Mouse (Mus musculus) embryonic facial prominence, embryonic 15.5 days (tissue): ENCODE results near the gene Sema4a. TPM values are rescaled to one million over a fixed set of nuclear protein-coding genes. Genes with fewer than 3 reads are reported as not detected.
"Not testable (repeated sequence)": the region's sequence is repeated elsewhere in the genome, so short reads cannot be mapped to it uniquely, and the experiment has no call there.

Source experiments
- ATAC-seq: fragments of 200-750 bp; cut with Nextera tagmentation; 2 replicates; pipeline ENCODE4 v1.8.0; 2017; ENCODE audit warnings: low read depth, moderate TSS enrichment; ENCODE audit not compliant: insufficient number of reproducible peaks, low FRiP score, low TSS enrichment
- H3K27ac ChIP-seq: fragments of 300-500 bp; sonication (generic); replicated peaks from 2 replicates; pipeline ENCODE4 v1.5.1; 2015; ENCODE audit warnings: mild to moderate bottlenecking, inconsistent platforms
- H3K27me3 ChIP-seq: fragments of 300-500 bp; sonication (generic); 2 replicates; pipeline ENCODE4 v1.6.1; 2015; ENCODE audit warnings: inconsistent platforms
- H3K36me3 ChIP-seq: fragments of 300-500 bp; sonication (generic); 2 replicates; pipeline ENCODE4 v1.6.1; 2015; ENCODE audit warnings: mild to moderate bottlenecking, inconsistent platforms
- H3K4me1 ChIP-seq: fragments of 300-500 bp; sonication (generic); 2 replicates; pipeline ENCODE4 v1.6.1; 2015; ENCODE audit warnings: inconsistent platforms
- H3K4me2 ChIP-seq: fragments of 300-500 bp; sonication (generic); replicated peaks from 2 replicates; pipeline ENCODE4 v1.6.1; 2015; ENCODE audit warnings: mild to moderate bottlenecking, inconsistent platforms
- H3K4me3 ChIP-seq: fragments of 300-500 bp; sonication (generic); replicated peaks from 2 replicates; pipeline ENCODE4 v1.5.1; 2015; ENCODE audit warnings: mild to moderate bottlenecking, inconsistent platforms
- H3K9ac ChIP-seq: fragments of 300-500 bp; sonication (generic); 2 replicates; pipeline ENCODE4 v1.6.1; 2015; ENCODE audit warnings: inconsistent platforms
- H3K9me3 ChIP-seq: fragments of 300-500 bp; sonication (generic); replicated peaks from 2 replicates; pipeline ENCODE4 v1.6.1; 2016; ENCODE audit warnings: inconsistent platforms
- WGBS: fragments of 180-500 bp; shearing (Covaris S2); methylation state at CpG from one replicate; pipeline ENCODE4 v1.1.7; 2015; 5-methylcytosine and 5-hydroxymethylcytosine counted together
- polyA plus RNA-seq: library from polyadenylated mRNA; unstranded; fragments of >200 nt; fragmentation: Nextera tagmentation; extraction: Ambion mirVana; gene quantifications from 2 replicates; pipeline ENCODE4 v1.2.1, GENCODE M21; 2015

Gene Sema4a
- polyA plus RNA-seq, 1 experiment from 2014 or later: 21.9 TPM

GRCm38 (mm10) chr3:88442888-88443287, 18.1 kb downstream of the Sema4a start:
- Histone ChIP-seq H3K36me3 (no peaks in the 10 kb centered on the region), H3K4me3 (no peak overlapping the region), H3K27ac (no peak overlapping the region), H3K9me3 (no peaks in the 10 kb centered on the region), H3K4me1 (peaks cover 10% of the 10 kb centered on the region; the same call in 1 of the 2 replicates), H3K9ac (no peak overlapping the region), H3K27me3 (no peaks in the 10 kb centered on the region), H3K4me2 (no peak overlapping the region)
- 65% methylated on average over 7 of the region's 7 CpGs for WGBS
- peak; percentile 8; the same call in 1 of the 2 replicates for ATAC-seq

- Histone ChIP-seq H3K4me1 (peaks cover 10% of the 10 kb centered on the region; the same call in 1 of the 2 replicates), H3K36me3 (no peaks in the 10 kb centered on the region), H3K4me2 (no peak overlapping the region), H3K4me3 (no peak overlapping the region), H3K9me3 (no peaks in the 10 kb centered on the region), H3K9ac (no peak overlapping the region), H3K27ac (no peak overlapping the region), H3K27me3 (no peaks in the 10 kb centered on the region)
- 80% methylated on average over 12 of the region's 12 CpGs for WGBS
- ATAC-seq: 0 out of 2 replicates have a peak, but pooled peaks have one; percentile 4
Observed at GRCm38 (mm10) chr3:88442488-88442887, 18.5 kb downstream of the Sema4a start.

GRCm38 (mm10) chr3:88440500-88441381, 20.2 kb downstream of the Sema4a start:
- 22% methylated on average over 27 of the region's 27 CpGs for WGBS
- Histone ChIP-seq H3K36me3 (no peaks in the 10 kb centered on the region), H3K27ac (no peak overlapping the region), H3K9ac (no peak overlapping the region), H3K4me1 (peaks cover 20% of the 10 kb centered on the region; the same call in 1 of the 2 replicates), H3K4me2 (peak overlapping the region; percentile 31), H3K4me3 (no peak overlapping the region), H3K27me3 (no peaks in the 10 kb centered on the region), H3K9me3 (no peaks in the 10 kb centered on the region)
- no peak for ATAC-seq

DNA sequence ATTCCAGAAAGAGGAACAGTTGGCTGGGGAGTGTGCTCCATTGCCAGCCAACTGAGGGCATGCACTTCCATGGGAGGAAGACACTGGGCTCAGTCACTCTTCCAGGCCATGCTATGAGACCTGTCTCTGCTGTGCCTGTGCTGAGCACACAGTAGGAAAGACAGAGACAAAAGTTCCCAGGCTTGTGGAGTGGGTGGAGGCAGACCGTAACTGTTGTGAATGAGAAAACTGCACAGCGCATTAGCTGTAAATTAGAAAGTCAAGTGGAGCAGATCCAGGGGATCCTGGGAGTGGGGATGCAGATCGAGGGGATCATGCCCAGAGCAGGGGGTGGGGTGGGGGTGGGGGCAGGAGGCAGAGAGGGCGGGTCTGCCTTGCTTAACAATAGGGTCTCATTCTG, 21.4 kb downstream of the Sema4a start:
- H3K27ac ChIP-seq: no peak overlapping the region
- peaks cover 20% of the 10 kb centered on the region; the same call in 1 of the 2 replicates for H3K4me1 ChIP-seq
- no peaks in the 10 kb centered on the region for H3K27me3 ChIP-seq
- H3K9ac ChIP-seq: no peak overlapping the region
- H3K4me3 ChIP-seq: no peak overlapping the region
- no peak for ATAC-seq
- no peaks in the 10 kb centered on the region for H3K9me3 ChIP-seq
- H3K4me2 ChIP-seq: no peak overlapping the region
- no peaks in the 10 kb centered on the region for H3K36me3 ChIP-seq
- WGBS: 64% methylated on average over 4 of the region's 4 CpGs

DNA sequence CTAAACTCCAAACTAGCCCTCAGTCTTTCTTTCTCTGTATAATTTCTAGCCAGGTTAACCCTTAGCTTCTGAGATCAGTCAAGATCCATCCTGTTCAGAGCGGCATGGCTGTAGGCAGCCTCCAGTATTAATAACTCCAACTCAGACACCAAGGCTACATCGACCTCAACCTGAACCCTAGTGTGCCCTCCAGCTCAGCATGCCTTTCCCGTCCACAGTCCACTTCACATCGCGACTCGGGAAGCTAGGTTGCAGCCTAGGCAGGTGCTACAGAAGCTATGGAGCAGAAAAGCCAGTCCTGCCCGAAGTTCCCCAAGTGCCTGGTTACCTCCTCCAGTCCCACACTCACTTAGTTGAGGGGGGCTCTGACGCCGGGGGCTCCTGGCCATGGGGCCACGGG, 23.5 kb downstream of the Sema4a start:
- Histone ChIP-seq H3K4me3 (no peak overlapping the region), H3K4me2 (no peak overlapping the region), H3K9ac (no peak overlapping the region), H3K27me3 (no peaks in the 10 kb centered on the region), H3K36me3 (no peaks in the 10 kb centered on the region), H3K9me3 (no peaks in the 10 kb centered on the region), H3K4me1 (peaks cover 20% of the 10 kb centered on the region; the same call in 1 of the 2 replicates), H3K27ac (no peak overlapping the region)
- no peak for ATAC-seq
- 75% methylated on average over 10 of the region's 10 CpGs for WGBS

DNA sequence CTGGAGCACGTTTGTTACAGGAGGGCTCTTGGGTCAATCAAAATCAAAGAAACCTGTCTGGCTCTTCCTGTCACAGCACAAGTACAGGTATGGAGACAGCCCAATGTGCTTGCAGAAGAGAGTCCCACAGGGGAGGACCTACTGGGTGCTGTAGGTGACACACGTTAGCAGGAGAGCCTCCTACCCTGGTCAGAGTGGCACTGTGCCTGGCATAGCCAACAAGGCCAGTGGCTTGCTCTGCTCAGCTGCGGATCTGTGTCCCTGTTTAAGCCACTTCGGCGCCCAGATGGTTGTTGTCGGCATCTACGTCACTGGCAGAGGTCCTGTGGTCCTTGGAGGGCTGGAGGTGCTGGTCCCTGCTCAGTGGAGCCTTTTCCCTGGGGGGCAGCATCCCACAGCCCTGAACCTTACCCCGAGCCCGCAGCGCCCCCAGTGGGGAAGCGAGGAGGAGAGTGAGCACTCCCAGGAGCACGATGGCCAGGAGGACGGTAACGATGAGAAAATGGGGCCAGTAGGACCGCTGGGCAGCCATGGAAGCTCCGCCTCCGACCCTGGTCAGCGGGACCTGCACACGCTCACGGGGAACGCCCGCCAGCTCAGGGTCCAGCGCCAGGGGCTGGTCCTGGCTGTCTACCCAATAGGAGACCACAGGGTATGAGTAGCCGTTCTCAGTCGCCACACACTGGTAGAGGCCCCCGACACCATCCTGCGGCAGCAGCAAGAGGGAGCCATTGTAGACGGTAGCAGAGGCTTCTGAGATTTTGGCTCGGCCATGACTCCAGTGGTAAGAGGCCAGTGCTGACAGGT, 24.4 kb downstream of the Sema4a start:
- Histone ChIP-seq H3K4me3 (peak overlapping the region; percentile 30), H3K9me3 (no peaks in the 10 kb centered on the region), H3K27ac (no peak overlapping the region), H3K4me1 (peaks cover 20% of the 10 kb centered on the region; the same call in 1 of the 2 replicates), H3K4me2 (peak overlapping the region; percentile 42), H3K9ac (no peak overlapping the region), H3K36me3 (no peaks in the 10 kb centered on the region), H3K27me3 (no peaks in the 10 kb centered on the region)
- WGBS: 16% methylated on average over 29 of the region's 29 CpGs
- ATAC-seq: peak; percentile 84

- ATAC-seq: no peak
- H3K4me1 ChIP-seq: peaks cover 14% of the 10 kb centered on the region; the same call in 1 of the 2 replicates
- no peak overlapping the region for H3K27ac ChIP-seq
- no peak overlapping the region for H3K4me3 ChIP-seq
- H3K36me3 ChIP-seq: no peaks in the 10 kb centered on the region
- H3K27me3 ChIP-seq: no peaks in the 10 kb centered on the region
- no peak overlapping the region for H3K9ac ChIP-seq
- H3K4me2 ChIP-seq: no peak overlapping the region
- no peaks in the 10 kb centered on the region for H3K9me3 ChIP-seq
- 48% methylated on average over 10 of the region's 10 CpGs for WGBS
Observed at GRCm38 (mm10) chr3:88435515-88435914, 25.5 kb downstream of the Sema4a start.

DNA sequence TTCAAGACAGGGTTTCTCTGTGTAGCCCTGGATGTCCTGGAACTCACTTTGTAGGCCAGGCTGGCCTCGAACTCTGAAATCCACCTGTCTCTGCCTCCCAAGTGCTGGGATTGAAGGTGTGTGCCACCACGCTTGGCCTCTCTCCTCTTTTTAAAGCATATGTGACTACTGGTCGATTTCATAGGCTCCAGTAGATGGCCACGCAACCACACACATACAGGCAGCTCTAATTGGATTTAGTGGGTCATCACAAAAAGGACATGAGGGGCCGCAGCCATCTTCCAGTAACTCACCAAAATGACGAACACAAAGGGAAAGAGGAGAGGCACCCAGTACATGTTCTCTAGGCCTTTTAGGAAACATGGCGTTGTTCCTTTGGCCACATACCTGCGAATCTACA, 32.3 kb downstream of the Sema4a start:
- H3K4me3 ChIP-seq, H3K27ac ChIP-seq, ATAC-seq, H3K27me3 ChIP-seq, H3K9ac ChIP-seq, H3K4me2 ChIP-seq, H3K9me3 ChIP-seq, H3K36me3 ChIP-seq: not testable (repeated sequence)
- H3K4me1 ChIP-seq: peaks cover 11% of the 10 kb centered on the region
- WGBS: 70% methylated on average over 8 of the region's 8 CpGs

GRCm38 (mm10) chr3:88427342-88427905, 33.6 kb downstream of the Sema4a start:
- Histone ChIP-seq H3K9ac (no peak overlapping the region), H3K27ac (no peak overlapping the region)
- 75% methylated on average over 4 of the region's 4 CpGs for WGBS

GRCm38 (mm10) chr3:88425708-88426420, 35.1 kb downstream of the Sema4a start:
- H3K27me3 ChIP-seq: no peaks in the 10 kb centered on the region
- no peak for ATAC-seq
- no peak overlapping the region for H3K27ac ChIP-seq
- H3K4me3 ChIP-seq: peak overlapping the region; percentile 72; the same call in 1 of the 2 replicates
- peaks cover 21% of the 10 kb centered on the region for H3K4me1 ChIP-seq
- WGBS: 79% methylated on average over 10 of the region's 10 CpGs
- no peak overlapping the region for H3K9ac ChIP-seq
- peak overlapping the region; percentile 94 for H3K4me2 ChIP-seq
- peaks cover 4% of the 10 kb centered on the region; the same call in 1 of the 2 replicates for H3K36me3 ChIP-seq
- no peaks in the 10 kb centered on the region for H3K9me3 ChIP-seq

More at GRCm38 (mm10) chr3:88427342-88427905, 33.6 kb downstream of the Sema4a start:
- Histone ChIP-seq H3K27me3 (no peaks in the 10 kb centered on the region), H3K36me3 (no peaks in the 10 kb centered on the region), H3K9me3 (no peaks in the 10 kb centered on the region), H3K4me3 (no peak overlapping the region), H3K4me2 (no peak overlapping the region), H3K4me1 (peaks cover 16% of the 10 kb centered on the region)
- ATAC-seq: no peak
